Mouse (Mus musculus) brain, embryonic 14.5 days (tissue): ENCODE measurements around the gene Gpr35. TPM values are rescaled to one million over a fixed set of nuclear protein-coding genes. Genes with fewer than 3 reads are reported as not detected.

Experiments
- DNase-seq: peaks from one replicate; pipeline ENCODE4 v3.0.0-alpha.2; 2011; ENCODE audit warnings: low read depth
- CTCF ChIP-seq: fragments of 200-500 bp; IDR thresholded peaks from 2 replicates; pipeline ENCODE4 v1.5.1; 2012; ENCODE audit warnings: inconsistent platforms, mild to moderate bottlenecking, moderate library complexity, borderline replicate concordance; ENCODE audit not compliant: insufficient read depth, insufficient read length; ENCODE audit errors: extremely low read depth
- POLR2A ChIP-seq: fragments of 200-500 bp; IDR thresholded peaks from 2 replicates; pipeline ENCODE4 v1.6.1; 2012; ENCODE audit warnings: mild to moderate bottlenecking, inconsistent platforms, borderline replicate concordance; ENCODE audit not compliant: poor library complexity, insufficient read depth, insufficient read length, severe bottlenecking; ENCODE audit errors: extremely low read depth
- polyA plus RNA-seq: library from polyadenylated mRNA; depleted of rRNA; stranded (reverse); fragments of >200 nt; gene quantifications from 2 replicates; pipeline ENCODE4 v1.2.3, GENCODE M21; 2012

Gpr35 gene
- polyA plus RNA-seq, 1 experiment: 0.64 TPM

GRCm38 (mm10) chr1:93010731-93011130, 60.1 kb downstream of the Gpr35 start:
- peak; percentile 15 for DNase-seq
- TF ChIP-seq CTCF (peak; percentile 64), POLR2A (no peak)

DNA sequence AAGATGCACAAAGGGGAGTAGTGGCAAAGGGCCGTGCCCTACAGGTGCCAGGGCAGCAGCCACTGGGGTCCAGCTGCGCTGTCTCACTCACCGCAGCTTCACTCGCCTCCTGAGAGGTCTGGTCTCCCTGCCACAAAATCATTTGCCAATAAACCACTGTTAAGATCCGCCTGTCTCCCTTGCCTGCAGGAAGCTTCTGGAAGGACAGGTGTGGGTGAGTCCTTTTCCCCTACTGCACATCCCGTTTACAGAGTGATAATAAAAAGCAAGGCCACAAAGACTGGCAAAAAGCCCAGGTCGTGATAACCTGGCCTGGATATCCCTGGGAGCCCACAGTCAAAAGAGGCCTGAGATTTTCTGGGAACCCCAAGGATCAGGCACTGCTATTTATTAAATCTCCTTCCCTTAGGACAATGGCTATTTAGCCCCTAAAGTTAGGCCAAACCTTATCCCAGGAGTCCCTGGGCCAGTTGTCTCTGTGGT, 61.5 kb downstream of the Gpr35 start:
- no peak for TF ChIP-seq CTCF
- no peak for DNase-seq

DNA sequence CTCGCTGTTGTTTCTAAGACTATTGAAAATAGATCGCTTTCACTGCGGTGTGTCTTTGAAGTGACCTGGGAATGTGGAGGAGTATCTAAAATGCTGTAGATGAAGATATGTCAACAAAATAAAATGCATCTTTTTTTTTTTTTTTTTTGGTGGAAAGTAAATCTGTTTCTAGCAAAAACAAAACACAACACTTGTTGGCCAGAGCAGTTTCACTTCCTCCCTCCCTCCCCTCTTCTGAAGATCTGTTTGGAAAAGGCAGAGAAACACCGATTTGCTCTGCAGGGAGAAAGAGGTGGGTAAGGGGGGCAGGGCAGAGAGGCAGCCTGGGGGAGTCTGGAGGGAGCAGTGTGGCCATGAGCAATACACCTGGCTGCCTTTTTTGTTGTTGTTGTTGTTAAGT, 62.7 kb downstream of the Gpr35 start:
- TF ChIP-seq CTCF (no peak), POLR2A (no peak)
- DNase-seq: no peak

DNA sequence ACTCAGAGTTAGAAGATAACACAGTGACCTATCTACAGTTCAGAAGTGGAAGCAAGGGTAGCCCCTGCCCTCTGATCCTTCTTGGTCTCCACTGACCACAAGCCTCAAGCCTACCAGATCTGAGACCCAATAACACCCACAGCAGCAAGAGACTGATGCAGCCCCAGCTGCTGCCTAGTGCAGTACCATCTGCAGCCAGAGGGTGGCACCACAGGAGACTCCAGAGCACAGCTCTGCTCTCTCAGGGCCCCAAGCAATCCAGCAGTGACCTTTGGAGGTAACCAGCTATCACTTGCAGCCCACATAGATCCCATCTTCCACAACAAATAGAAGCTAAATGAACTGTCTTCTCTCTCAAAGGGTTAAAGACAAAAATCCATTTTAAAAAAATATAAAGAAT, 63.8 kb downstream of the Gpr35 start:
- peak; percentile 67 for DNase-seq
- no peak for TF ChIP-seq POLR2A
- TF ChIP-seq CTCF: peak; percentile 90

GRCm38 (mm10) chr1:93015136-93015535, 64.5 kb downstream of the Gpr35 start:
- DNase-seq: no peak

DNA sequence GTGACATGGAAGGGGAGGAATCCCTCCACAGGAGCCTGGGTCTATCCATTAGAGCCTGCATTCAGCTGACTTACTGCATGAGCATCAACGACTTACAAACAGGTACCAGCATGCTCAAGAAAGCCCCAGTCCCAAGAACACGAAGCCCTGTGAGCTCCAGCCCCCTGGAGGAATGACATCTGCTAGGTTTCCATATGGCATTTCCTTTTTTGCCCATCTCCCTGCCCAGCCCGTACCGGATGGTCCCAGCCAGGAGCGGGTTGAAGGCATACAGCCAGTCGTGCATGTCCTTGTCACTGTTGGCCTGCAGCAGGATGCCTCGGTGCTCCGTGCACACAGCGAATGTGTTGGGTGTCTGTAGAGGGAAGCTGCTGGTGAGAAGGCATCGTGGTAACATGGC, 68.1 kb downstream of the Gpr35 start:
- DNase-seq: no peak
- TF ChIP-seq CTCF: no peak
- TF ChIP-seq POLR2A: no peak

More at GRCm38 (mm10) chr1:93015136-93015535, 64.5 kb downstream of the Gpr35 start:
- TF ChIP-seq POLR2A (no peak), CTCF (no peak)

GRCm38 (mm10) chr1:93020602-93021001, 69.9 kb downstream of the Gpr35 start:
- TF ChIP-seq CTCF: no peak
- no peak for TF ChIP-seq POLR2A
- DNase-seq: no peak

DNA sequence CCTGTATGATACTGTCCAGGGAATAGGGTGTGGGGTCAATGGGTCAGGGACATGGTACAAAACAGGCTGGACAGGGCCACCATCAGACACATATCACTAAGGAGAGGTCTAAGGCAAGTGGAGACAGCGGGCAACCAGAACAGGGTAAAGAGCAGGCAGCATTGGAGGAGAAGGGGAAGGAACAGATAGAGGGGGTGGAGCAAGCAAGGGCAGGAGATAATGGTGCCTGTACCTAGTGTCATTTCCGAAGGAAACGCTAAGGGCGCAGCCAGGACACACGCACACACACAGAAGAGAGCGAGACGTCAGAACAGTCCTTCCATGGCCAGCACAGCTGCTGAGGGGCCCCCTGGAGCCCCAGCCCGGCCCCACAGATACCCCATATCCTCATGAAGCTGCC, 75.9 kb downstream of the Gpr35 start:
- DNase-seq: no peak
- no peak for TF ChIP-seq CTCF
- TF ChIP-seq POLR2A: no peak

DNA sequence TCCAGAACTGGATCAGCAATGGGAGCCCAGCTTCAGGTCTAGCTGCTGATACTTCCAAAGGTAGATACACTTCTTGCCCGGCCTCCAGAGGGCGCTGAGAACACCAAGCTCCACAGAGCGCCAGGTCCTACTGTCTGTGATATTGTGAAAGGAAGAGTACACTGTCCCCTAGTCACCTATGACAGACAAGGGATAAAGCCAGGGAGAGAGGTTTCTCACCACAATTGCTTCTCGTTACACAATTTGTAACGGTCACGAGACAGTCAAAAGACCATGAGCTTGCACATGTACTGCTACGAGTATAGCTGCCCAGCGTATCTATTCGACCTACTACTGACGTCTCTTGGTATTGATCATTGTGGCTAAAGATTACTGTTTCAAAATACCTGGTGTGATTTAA, 78.7 kb downstream of the Gpr35 start:
- TF ChIP-seq POLR2A: no peak
- TF ChIP-seq CTCF: peak; percentile 11; the same call in 1 of the 2 replicates

GRCm38 (mm10) chr1:93030060-93030459, 79.4 kb downstream of the Gpr35 start:
- DNase-seq: no peak
- TF ChIP-seq CTCF: no peak
- no peak for TF ChIP-seq POLR2A

More for the DNA sequence above, 78.7 kb downstream of the Gpr35 start:
- DNase-seq: no peak

- no peak for DNase-seq
- no peak for TF ChIP-seq CTCF
- no peak for TF ChIP-seq POLR2A
Measured at GRCm38 (mm10) chr1:93031199-93031598, 80.5 kb downstream of the Gpr35 start.

GRCm38 (mm10) chr1:93033989-93034388, 83.3 kb downstream of the Gpr35 start:
- no peak for DNase-seq
- TF ChIP-seq CTCF (no peak), POLR2A (no peak)
